Mouse (Mus musculus): ENCODE data around the gene Pnliprp2.

- TF ChIP-seq POLR2A (IDR thresholded peaks at IDR 0.05; ENCODE audit: insufficient read length, low read depth) (no peak), MYOG (IDR thresholded peaks at IDR 0.05; ENCODE audit: control insufficient read depth in 1 of 3, insufficient read depth in 1 of 3, insufficient read length in 2 of 3, low read depth in 2 of 3) (no peak)
These were observed 648 bp upstream of the Pnliprp2 start for GRCm38 (mm10) chr19:58758871-58759270.
